Mouse (Mus musculus) adrenal gland, postnatal 14 days (tissue): ENCODE measurements around the gene Srek1. TPM values are rescaled to one million over a fixed set of nuclear protein-coding genes. Genes with fewer than 3 reads are reported as not detected.

Experiments used
- DNase-seq: peaks from one replicate; pipeline ENCODE4 v3.0.0; 2021; ENCODE audit warnings: mixed read lengths
- long read RNA-seq, 2 experiments: library from polyadenylated mRNA; stranded (forward); transcript quantifications; one replicate each; pipeline ENCODE4 v2.0.0; 2021
- total RNA-seq: library from RNA; stranded (reverse); gene quantifications from 2 replicates; pipeline ENCODE4 v1.2.3, GENCODE M21; 2021

Gene Srek1
- total RNA-seq, result 62.1 and 77.2 TPM in 2 replicates
- long read RNA-seq, experiment 1, transcript Srek1-201 (12 exons, 3,934 nt), result major isoform, 22 of 35 reads
- long read RNA-seq, experiment 1, partial matches to known transcripts, result 4 of 35 reads
- long read RNA-seq, experiment 1, other reads (novel, unspliced or antisense), result 9 of 35 reads
- long read RNA-seq, experiment 2, transcript Srek1-201 (12 exons, 3,934 nt), result major isoform, 19 of 31 reads
- long read RNA-seq, experiment 2, partial matches to known transcripts, result 3 of 31 reads
- long read RNA-seq, experiment 2, other reads (novel, unspliced or antisense), result 9 of 31 reads

DNA sequence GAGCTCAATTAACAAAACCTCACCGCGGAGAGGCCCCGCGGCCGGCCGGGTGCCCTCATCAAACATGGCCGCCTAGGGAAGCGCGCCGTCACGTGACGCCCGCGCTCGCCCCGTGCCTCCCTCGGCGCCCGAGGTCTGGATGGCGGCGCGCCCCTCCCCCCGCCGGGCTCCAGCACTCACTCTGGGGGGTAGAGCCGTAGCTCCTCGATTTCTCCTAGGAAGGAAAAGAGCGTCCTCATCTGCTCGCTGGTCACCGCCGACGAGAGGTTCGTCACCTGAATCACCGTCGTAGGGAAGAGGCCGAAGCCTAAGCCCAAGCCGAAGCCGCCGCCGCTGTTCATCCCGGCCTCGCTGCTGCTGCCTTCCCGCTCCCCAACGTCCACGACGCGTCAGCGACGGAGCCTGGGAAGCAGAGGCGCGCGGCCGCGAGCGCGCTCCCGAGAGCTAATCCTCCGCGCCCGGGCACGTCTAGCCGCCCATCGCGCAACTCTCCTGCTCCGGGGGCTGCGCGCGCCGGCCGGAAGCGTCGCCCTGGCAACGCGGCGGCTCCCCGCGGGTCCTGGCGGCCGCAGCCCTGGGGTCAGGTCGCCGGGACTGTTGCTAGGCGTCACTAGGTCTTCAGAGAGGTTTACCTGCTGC, at the start of gene Srek1:
Srek1 (minus strand) TSS at position 490 of the 639 bp plus-strand sequence.
- DNase-seq, result peak; percentile 95

DNA sequence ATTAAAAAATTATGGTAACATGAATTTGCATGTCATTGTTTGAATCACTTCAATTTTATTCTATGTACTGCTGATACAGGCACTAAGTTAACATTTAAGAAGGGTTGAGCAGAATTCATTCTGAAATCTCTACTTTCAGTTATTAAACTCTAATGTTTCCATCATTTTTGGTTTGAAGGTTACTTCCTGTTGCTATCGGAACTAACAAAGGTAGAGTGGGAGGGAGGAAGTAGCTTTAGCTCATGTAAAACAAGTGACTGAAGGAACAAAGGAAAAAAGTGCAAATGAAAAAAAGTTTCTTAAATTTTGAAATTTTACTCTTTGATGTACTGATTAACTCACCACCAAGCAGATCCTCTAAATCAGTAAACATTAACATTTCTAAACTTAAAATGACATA, 47.9 kb upstream of the Srek1 start:
- no peak for DNase-seq

DNA sequence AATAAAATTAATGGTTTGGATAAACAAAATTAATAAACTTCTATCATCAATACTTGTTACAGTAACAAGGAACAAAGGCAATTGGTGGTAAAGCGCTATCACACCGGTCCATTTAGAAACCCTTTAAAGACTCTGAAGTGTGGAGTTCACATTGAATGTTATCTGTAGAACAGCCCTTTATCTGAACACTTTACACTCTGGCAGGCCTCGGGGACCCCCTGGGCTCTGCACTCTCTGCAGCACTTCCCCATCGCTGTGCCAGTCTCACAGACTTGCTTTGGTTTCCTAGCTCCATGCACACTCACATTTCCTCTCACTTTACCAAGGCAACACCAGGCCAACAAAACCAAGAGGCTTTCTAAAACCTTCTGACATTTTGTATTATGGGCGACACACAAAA, 45.0 kb upstream of the Srek1 start:
- no peak for DNase-seq

DNA sequence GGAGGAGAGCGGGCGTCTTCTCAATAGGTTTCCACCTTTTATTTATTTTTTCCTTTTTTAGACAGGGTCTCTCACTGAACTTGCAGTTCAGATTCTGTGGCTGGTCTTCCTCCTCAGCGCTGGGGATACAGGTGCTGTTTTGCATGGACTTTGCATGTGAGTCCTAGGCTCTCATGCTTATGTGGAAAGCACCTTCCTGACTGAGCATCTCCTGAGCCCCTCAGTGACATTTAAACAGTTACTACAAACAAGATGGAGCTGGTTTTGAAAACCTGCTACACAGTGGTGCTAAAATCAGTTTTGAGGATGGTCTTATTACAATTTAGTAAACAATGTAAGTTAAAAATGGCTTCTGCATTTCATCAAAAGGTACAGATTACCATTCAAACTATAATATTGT, 43.5 kb upstream of the Srek1 start:
- no peak for DNase-seq

DNA sequence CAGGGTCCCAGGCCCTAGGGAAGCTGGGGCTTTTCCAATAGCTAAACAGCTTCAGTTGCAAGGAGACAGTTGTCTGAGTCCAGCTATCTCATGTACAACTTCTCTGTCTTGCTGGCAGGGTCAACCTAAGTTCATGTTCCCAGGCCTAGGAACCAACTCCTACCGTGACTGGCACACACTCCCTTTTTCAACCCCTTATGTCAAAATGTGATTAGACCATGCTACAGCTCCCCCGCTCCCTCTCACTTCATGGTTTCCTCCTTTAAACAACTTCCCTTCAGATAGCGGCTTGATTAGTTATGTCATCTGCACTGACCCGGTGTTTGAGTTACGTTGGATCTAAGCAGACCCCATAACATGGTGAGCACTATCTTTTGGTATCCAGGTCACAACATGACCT, 33.1 kb upstream of the Srek1 start:
- no peak for DNase-seq

DNA sequence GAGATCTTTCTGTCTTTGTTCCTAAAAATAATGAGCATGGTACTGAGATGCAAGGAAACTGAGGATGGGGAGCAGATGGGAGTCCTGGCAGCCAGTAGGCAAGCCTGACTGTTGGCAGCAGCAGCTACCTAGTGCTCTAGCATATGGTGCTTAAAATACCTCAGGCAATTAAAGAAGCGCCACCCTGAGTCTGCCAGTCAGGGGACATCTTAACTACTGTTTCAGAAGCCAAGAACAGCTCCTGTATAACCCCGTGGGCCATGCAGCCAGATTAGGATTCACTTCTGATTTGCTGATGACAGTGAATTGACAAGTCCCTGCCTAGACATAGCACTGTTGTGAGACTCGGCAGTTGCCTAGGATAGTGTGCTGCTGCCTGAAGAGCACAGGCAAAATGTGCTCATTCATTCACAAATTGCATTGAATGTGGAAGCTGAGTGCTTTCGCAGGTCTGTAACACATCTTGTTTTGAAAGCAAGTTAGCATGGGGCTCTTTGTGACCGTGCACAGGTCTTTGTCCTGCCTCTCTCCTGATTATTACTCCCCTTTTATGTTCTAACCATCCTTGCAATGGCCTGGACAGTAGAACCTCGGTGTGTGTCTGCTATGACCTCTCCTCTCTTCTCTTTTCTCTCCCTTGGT, 31.9 kb upstream of the Srek1 start:
- no peak for DNase-seq

GRCm38 (mm10) chr13:103803721-103804120, 29.3 kb upstream of the Srek1 start:
- no peak for DNase-seq

GRCm38 (mm10) chr13:103801021-103801420, 26.6 kb upstream of the Srek1 start:
- DNase-seq, result no peak

- DNase-seq, result no peak
Observed at GRCm38 (mm10) chr13:103794688-103795543, 20.5 kb upstream of the Srek1 start.

DNA sequence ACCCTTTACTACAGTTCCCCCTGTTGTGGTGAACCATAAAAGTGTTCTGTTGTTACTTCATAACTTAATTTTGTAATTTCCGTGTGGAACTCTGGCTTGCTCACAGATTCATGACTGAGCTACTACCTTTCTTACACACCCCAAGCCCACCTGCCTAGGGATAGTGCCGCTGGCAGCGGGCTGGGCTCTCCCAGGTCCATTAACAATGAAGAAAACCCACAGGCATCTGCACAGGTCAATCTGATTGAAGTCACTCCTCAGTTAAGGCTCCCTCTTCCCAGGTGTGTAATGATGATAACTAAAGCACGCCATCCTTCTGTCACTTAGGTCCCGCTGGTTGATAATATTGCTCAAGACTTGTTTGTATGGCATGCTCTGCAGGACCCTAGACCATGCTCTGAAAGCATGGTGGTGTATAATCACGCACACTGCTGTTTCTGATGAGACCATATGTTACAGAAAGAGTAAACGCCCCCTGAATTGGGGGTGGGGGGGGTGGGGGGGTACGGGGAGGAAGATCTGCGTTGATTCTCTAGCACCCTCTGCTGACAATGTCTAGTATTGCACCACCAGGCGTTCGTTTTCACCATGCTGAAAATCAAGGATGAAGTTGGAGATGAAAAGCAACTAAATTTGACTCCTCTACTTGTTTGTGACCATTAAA, 5.6 kb upstream of the Srek1 start:
- DNase-seq, result peak; percentile 49

DNA sequence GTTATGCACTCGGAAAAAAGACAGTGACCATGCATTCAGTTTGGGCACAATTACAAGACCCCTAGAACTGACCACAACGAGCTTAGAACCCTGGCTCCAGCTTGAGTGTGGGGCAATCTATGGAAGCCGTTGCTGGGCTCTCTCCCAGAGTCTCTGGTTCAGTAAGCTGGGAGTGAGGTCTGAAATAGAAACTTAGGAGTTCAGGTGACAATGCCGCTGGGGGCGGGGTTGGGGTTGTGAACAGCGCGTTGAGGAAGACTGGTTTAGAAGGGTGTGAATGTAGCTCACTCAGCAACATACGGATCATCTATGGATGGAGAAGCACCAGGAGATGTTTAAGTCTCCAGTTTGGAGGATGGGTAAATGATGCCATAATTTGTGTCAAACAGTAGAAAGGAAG, 2.7 kb upstream of the Srek1 start:
- DNase-seq, result no peak

DNA sequence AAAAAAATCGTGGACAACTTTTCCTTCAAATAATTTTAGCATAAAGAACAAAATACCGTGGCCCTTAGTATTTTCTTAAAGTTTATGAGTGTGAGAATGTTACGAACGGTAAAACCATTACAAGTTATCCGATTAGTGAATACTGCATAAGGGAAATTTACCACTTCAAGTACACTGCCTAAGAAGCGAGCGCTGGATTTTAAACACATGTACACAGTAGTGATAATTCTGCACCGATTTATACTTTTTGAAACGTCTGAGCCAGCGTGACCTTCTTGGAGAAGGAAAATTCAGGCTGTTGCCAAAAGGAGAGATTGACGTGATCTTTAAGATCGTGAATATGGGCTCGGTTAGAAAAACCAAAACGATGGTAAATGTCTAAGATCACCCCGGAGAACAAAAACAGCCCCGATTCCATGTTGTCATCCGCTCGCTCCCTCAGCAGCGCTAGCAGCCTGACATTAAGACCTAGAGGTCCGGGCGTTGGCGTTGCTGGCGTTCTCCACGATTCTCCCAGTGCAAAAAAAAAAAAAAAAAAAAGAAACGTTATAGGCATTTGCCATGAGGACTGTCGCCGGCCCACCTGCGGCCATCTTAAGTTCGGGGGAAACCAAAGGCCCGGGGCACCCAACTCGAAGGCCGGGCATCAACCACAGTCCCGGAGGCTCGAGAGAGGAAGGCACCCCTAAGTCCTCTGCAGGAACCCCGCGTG, 845 bp downstream of the Srek1 start:
- no peak for DNase-seq

GRCm38 (mm10) chr13:103772917-103773316, 1.5 kb downstream of the Srek1 start:
- no peak for DNase-seq

GRCm38 (mm10) chr13:103770821-103771220, 3.6 kb downstream of the Srek1 start:
- DNase-seq, result no peak

GRCm38 (mm10) chr13:103767935-103768334, 6.5 kb downstream of the Srek1 start:
- no peak for DNase-seq

GRCm38 (mm10) chr13:103763640-103764039, 10.8 kb downstream of the Srek1 start:
- no peak for DNase-seq

DNA sequence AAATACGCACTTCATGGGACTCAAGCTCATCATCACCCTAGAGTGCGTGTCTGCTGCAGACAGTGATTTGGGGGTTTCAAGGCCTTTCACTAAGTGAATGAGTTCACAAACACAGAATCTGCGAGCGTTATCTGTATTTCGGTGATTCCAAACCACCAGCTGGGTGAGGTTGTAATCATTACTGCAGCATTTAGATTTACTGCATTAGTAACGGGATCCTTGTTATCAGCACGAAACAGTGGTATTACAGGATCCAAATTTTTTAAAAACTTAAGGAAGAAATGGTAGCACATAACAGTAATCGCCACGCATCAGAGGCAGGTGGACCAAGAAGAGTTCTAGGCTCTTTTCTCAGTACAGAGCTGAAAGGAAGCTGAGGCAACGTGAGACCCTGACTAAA, 12.4 kb downstream of the Srek1 start:
- no peak for DNase-seq

DNA sequence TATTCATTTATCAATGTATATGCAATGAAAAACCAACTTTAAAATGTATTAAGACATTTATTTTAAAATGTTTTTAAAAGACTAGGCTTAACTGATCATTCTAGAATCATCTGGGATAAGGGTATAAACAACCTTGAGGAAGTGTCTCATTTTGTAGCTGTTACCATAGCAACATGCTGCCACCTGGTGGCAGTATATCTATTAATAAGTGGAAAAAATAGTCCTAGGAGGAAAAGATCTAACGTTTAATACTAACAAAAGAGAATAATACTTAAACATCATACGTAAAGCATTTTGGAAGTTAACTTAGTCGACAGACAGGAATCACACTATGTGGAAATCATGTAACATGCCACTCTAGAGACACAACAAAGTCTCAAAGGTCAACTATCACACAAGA, 23.0 kb downstream of the Srek1 start:
- DNase-seq, result peak; percentile 44

DNA sequence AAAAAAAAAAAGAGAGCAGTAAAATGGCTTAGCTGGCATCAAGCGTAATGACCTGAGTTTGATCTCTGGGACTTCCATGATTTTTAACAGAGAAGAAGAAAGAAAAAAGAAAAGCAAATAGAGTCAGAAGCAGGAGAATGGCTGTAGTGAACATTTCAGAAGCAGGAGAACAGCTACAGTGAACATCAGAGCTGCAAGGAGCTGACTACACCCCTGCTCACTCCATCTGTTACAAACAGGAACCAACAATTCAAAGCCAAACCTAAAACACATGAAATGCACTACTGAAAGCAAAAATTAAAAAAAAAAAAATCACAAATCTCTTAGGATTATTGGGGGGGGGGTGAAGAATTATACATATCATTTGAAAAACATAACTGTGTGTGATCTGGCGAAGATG, 28.7 kb downstream of the Srek1 start:
- no peak for DNase-seq

GRCm38 (mm10) chr13:103745160-103745559, 29.2 kb downstream of the Srek1 start:
- no peak for DNase-seq

DNA sequence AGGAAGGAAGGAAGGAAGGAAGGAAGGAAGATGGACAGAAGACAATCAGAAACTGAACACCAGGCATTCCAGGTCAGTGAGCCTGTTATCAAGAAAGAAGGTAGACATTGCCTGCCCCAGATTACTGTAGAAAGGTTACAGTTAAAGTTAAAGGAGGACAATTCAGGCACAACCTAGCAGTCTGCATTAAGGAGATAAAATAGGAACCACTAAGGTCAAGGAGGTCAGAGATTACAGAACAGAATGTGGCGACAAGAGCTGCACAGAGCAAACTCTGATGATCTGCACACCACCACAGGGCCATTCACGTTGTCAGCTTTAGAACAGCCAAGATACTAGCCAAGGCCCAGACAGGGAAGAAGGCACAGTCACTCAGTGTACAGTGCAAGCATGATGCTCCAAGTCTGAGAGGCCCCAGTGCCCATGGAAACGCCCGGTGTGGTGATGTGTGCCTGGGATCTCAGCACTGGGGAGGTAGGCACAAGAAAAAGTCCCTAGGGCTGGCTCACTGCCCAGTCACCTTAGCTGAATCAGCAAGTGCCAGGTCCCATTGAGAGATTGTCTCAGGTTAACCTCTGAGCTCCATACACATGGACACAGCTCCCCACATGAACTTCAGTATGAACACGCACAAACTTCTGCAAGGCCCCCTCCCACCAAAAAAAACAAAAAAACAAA, 38.9 kb downstream of the Srek1 start:
- peak; percentile 17 for DNase-seq
